In the genomic region with DNA sequence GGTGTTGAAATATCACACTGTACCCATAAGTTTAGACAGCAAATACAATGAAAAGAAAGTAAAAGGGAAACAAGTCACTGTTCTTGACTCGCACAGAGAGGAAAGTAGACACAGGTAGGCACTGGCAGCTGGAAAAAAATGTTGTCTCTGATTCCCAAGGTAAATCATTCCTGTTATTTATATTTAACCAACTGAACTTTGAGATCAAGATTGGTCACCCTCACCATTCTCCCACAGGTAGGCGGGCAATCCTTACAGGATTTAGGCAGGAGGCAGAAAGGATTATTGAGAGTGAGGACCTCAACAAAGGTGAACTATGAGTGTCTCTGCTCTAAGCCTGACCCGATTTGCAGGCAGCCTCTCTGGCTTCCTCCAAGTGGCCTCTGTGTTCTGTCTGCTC, we compare ENCODE assay signal across 20 mouse cellular contexts. TPM values are rescaled to one million over a fixed set of nuclear protein-coding genes. Genes with fewer than 3 reads are reported as not detected.
"Had no signal": no experiment of that assay in that cellular context is flagged by ENCODE, and none has a peak within 500 bp of the region (broad histone marks: within the 10 kb centered on the region; RNA-seq: fewer than 3 reads in every experiment).

Gene Cyp4a31 (plus strand): TSS at position 249 of the 400 bp plus-strand sequence.

- ATAC-seq: hindbrain, postnatal 0 days; midbrain, embryonic 16.5 days had no signal

- H3K27me3 ChIP-seq: limb, embryonic 12.5 days; lung, embryonic 15.5 days; megakaryocyte, embryonic 14.5 days; midbrain, embryonic 12.5 days; neural tube, embryonic 13.5 days had no signal

- DNase-seq: lung, postnatal 14 days; retina, postnatal 1 day; right cerebral cortex, postnatal 4 days; spleen, adult 18-20 months; thymus, adult 18-20 months; thymus, postnatal 36 days had no signal

- H3K27ac ChIP-seq: hindbrain, postnatal 0 days; layer of hippocampus, adult 2 months; limb, embryonic 12.5 days; lung, embryonic 15.5 days; macrophage; midbrain, embryonic 12.5 days; neural tube, embryonic 13.5 days had no signal

- H3K4me1 ChIP-seq: limb, embryonic 12.5 days; lung, embryonic 15.5 days; megakaryocyte, embryonic 14.5 days; midbrain, embryonic 12.5 days; neural tube, embryonic 13.5 days had no signal

- H3K4me2 ChIP-seq: limb, embryonic 12.5 days; liver, embryonic 11.5 days; lung, embryonic 15.5 days; midbrain, embryonic 12.5 days; neural tube, embryonic 13.5 days had no signal

- H3K9me3 ChIP-seq: limb, embryonic 12.5 days; lung, embryonic 15.5 days; megakaryocyte, embryonic 14.5 days; midbrain, embryonic 12.5 days; neural tube, embryonic 13.5 days had no signal

- H3K36me3 ChIP-seq: limb, embryonic 12.5 days; lung, embryonic 15.5 days; midbrain, embryonic 12.5 days; neural tube, embryonic 13.5 days had no signal

- H3K4me3 ChIP-seq: layer of hippocampus, adult 2 months; limb, embryonic 12.5 days; lung, embryonic 15.5 days; megakaryocyte, embryonic 14.5 days; midbrain, embryonic 12.5 days; neural tube, embryonic 13.5 days had no signal

- H3K9ac ChIP-seq: limb, embryonic 12.5 days; lung, embryonic 15.5 days; midbrain, embryonic 12.5 days; neural tube, embryonic 13.5 days had no signal

RNA-seq across cellular contexts. Expression of gene Cyp4a31, which starts in this region (rescaled TPM):
- total RNA-seq: hindbrain, postnatal 0 days; layer of hippocampus, adult 2 months; layer of hippocampus, postnatal 10 days; left cerebral cortex, postnatal 36 days had no signal
- polyA plus RNA-seq: hindbrain, postnatal 0 days; intestine, embryonic 14.5 days; limb, embryonic 12.5 days; liver, embryonic 11.5 days; lung, embryonic 15.5 days; macrophage; midbrain, embryonic 12.5 days; midbrain, embryonic 16.5 days; neural tube, embryonic 13.5 days; stomach, embryonic 14.5 days had no signal
